Mouse (Mus musculus): Measurements from ENCODE around the gene Gm12184. TPM values are rescaled to one million over a fixed set of nuclear protein-coding genes. Genes with fewer than 3 reads are reported as not detected.
A peak's percentile ranks its signal among the peaks of the same experiment; 100 is the strongest.

Gene Gm12184
- polyA plus RNA-seq, 1 experiment from 2014 or later: 4.5 TPM

DNA sequence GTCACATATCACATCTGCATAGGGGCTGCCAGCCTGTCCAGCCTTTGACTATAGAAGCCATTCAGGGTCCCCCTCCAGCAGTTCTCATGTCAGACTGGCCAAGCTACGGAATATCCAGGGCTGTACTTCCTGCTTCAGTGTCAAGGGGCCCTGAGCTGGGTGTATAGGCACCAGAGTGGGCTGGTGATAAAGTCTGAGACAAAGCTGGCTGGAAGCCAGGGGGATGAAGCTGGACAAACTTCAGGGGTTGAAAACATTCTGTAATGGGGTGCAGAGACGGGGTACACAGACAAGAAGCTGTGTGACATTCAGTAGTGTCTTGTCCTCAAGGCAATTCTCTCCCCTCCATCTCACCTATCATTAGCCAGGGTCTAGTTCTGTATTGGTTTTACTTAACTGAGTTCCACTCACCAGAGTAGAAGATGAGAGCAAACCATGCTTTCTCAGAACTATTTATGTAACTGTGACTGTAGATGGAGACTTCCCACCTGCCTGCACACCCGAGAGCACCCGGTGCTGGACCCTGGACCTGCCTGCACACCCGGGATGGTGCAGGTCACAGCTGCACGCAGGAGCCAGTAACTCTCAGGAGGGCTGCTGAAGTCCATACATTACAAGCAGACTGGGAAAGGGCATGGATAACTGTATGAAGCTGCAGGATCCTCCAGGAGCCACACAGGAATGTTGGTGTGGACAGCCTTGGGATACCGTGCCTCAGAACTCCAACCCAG lies 43.1 kb upstream of the Gm12184 start:
- Histone ChIP-seq H3K4me2 (ENCODE audit: low read length) (no peak overlapping the region), H3K4me1 (ENCODE audit: control insufficient read depth, insufficient read depth, low read length) (no peaks in the 10 kb centered on the region), H3K9ac (replicated peaks; ENCODE audit: low read length) (no peak overlapping the region), H3K27ac (replicated peaks; ENCODE audit: low read depth, low read length) (no peak overlapping the region), H3K36me3 (ENCODE audit: control insufficient read depth, insufficient read depth, low read length) (no peaks in the 10 kb centered on the region), H3K4me3 (replicated peaks; ENCODE audit: low read depth, low read length) (no peak overlapping the region), H3K9me3 (ENCODE audit: control insufficient read depth, low read length) (no peaks in the 10 kb centered on the region), H3K27me3 (ENCODE audit: control insufficient read depth, insufficient read depth, low read length) (no peaks in the 10 kb centered on the region)
- WGBS: 79% methylated on average over 7 of the region's 7 CpGs
- ATAC-seq (ENCODE audit: low FRiP score, low TSS enrichment) (no peak), DNase-seq (no peak)

- no peaks in the 10 kb centered on the region for H3K9me3 ChIP-seq (ENCODE audit: control insufficient read depth, low read length)
- no peaks in the 10 kb centered on the region for H3K36me3 ChIP-seq (ENCODE audit: control insufficient read depth, insufficient read depth, low read length)
- no peak overlapping the region for H3K27ac ChIP-seq (replicated peaks; ENCODE audit: low read depth, low read length)
- no peak overlapping the region for H3K9ac ChIP-seq (replicated peaks; ENCODE audit: low read length)
- no peaks in the 10 kb centered on the region for H3K27me3 ChIP-seq (ENCODE audit: control insufficient read depth, insufficient read depth, low read length)
- 95% methylated on average over 9 of the region's 9 CpGs for WGBS
- H3K4me2 ChIP-seq (ENCODE audit: low read length): no peak overlapping the region
- no peaks in the 10 kb centered on the region for H3K4me1 ChIP-seq (ENCODE audit: control insufficient read depth, insufficient read depth, low read length)
- no peak for DNase-seq
- ATAC-seq (ENCODE audit: low FRiP score, low TSS enrichment): no peak
- no peak overlapping the region for H3K4me3 ChIP-seq (replicated peaks; ENCODE audit: low read depth, low read length)
Observed at GRCm38 (mm10) chr11:48866481-48866880, 40.0 kb upstream of the Gm12184 start.

GRCm38 (mm10) chr11:48863808-48864207 lies 37.4 kb upstream of the Gm12184 start:
- no peak for DNase-seq
- no peak overlapping the region for H3K4me2 ChIP-seq (ENCODE audit: low read length)
- no peak for ATAC-seq (ENCODE audit: low FRiP score, low TSS enrichment)
- no peak overlapping the region for H3K9ac ChIP-seq (replicated peaks; ENCODE audit: low read length)
- H3K4me1 ChIP-seq (ENCODE audit: control insufficient read depth, insufficient read depth, low read length): 0 out of 2 replicates have a peak, but pooled peaks cover under 1% of the 10 kb centered on the region
- H3K4me3 ChIP-seq (replicated peaks; ENCODE audit: low read depth, low read length): no peak overlapping the region
- H3K36me3 ChIP-seq (ENCODE audit: control insufficient read depth, insufficient read depth, low read length): no peaks in the 10 kb centered on the region
- H3K9me3 ChIP-seq (ENCODE audit: control insufficient read depth, low read length): no peaks in the 10 kb centered on the region
- no peak overlapping the region for H3K27ac ChIP-seq (replicated peaks; ENCODE audit: low read depth, low read length)
- WGBS: 86% methylated on average over 3 of the region's 3 CpGs
- peaks cover 5% of the 10 kb centered on the region for H3K27me3 ChIP-seq (ENCODE audit: control insufficient read depth, insufficient read depth, low read length)

GRCm38 (mm10) chr11:48862784-48863319 lies 36.4 kb upstream of the Gm12184 start:
- no peak overlapping the region for H3K4me2 ChIP-seq (ENCODE audit: low read length)
- WGBS: 76% methylated on average over 1 of the region's 1 CpGs
- ATAC-seq (ENCODE audit: low FRiP score, low TSS enrichment): no peak
- no peak overlapping the region for H3K9ac ChIP-seq (replicated peaks; ENCODE audit: low read length)
- H3K4me1 ChIP-seq (ENCODE audit: control insufficient read depth, insufficient read depth, low read length): 0 out of 2 replicates have a peak, but pooled peaks cover 10% of the 10 kb centered on the region
- H3K27ac ChIP-seq (replicated peaks; ENCODE audit: low read depth, low read length): no peak overlapping the region
- no peak overlapping the region for H3K4me3 ChIP-seq (replicated peaks; ENCODE audit: low read depth, low read length)
- peaks cover 5% of the 10 kb centered on the region for H3K27me3 ChIP-seq (ENCODE audit: control insufficient read depth, insufficient read depth, low read length)
- no peaks in the 10 kb centered on the region for H3K36me3 ChIP-seq (ENCODE audit: control insufficient read depth, insufficient read depth, low read length)
- no peaks in the 10 kb centered on the region for H3K9me3 ChIP-seq (ENCODE audit: control insufficient read depth, low read length)
- DNase-seq: no peak

GRCm38 (mm10) chr11:48859014-48859413 lies 32.6 kb upstream of the Gm12184 start:
- peaks cover 22% of the 10 kb centered on the region; the same call in 1 of the 2 replicates for H3K4me1 ChIP-seq (ENCODE audit: control insufficient read depth, insufficient read depth, low read length)
- ATAC-seq (ENCODE audit: low FRiP score, low TSS enrichment): no peak
- WGBS: under 1% methylated on average over 6 of the region's 6 CpGs
- no peaks in the 10 kb centered on the region for H3K9me3 ChIP-seq (ENCODE audit: control insufficient read depth, low read length)
- peaks cover 5% of the 10 kb centered on the region for H3K27me3 ChIP-seq (ENCODE audit: control insufficient read depth, insufficient read depth, low read length)
- no peaks in the 10 kb centered on the region for H3K36me3 ChIP-seq (ENCODE audit: control insufficient read depth, insufficient read depth, low read length)
- peak overlapping the region; percentile 54; the same call in 1 of the 2 replicates for H3K4me3 ChIP-seq (replicated peaks; ENCODE audit: low read depth, low read length)
- no peak overlapping the region for H3K9ac ChIP-seq (replicated peaks; ENCODE audit: low read length)
- peak; percentile 93 for DNase-seq
- H3K4me2 ChIP-seq (ENCODE audit: low read length): peak overlapping the region; percentile 63
- no peak overlapping the region for H3K27ac ChIP-seq (replicated peaks; ENCODE audit: low read depth, low read length)

GRCm38 (mm10) chr11:48853474-48854180 lies 27.2 kb upstream of the Gm12184 start:
- WGBS: under 1% methylated on average over 31 of the region's 31 CpGs
- DNase-seq (peak; percentile 90), ATAC-seq (ENCODE audit: low FRiP score, low TSS enrichment) (peak; percentile 76)
- Histone ChIP-seq H3K4me2 (ENCODE audit: low read length) (peak overlapping the region; percentile 63), H3K4me1 (ENCODE audit: control insufficient read depth, insufficient read depth, low read length) (peaks cover 29% of the 10 kb centered on the region), H3K4me3 (replicated peaks; ENCODE audit: low read depth, low read length) (peak overlapping the region; percentile 54), H3K9ac (replicated peaks; ENCODE audit: low read length) (peak overlapping the region; percentile 52), H3K27ac (replicated peaks; ENCODE audit: low read depth, low read length) (no peak overlapping the region), H3K36me3 (ENCODE audit: control insufficient read depth, insufficient read depth, low read length) (no peaks in the 10 kb centered on the region), H3K27me3 (ENCODE audit: control insufficient read depth, insufficient read depth, low read length) (no peaks in the 10 kb centered on the region), H3K9me3 (ENCODE audit: control insufficient read depth, low read length) (no peaks in the 10 kb centered on the region)

- H3K36me3 ChIP-seq (ENCODE audit: control insufficient read depth, insufficient read depth, low read length): no peaks in the 10 kb centered on the region
- peak overlapping the region; percentile 54 for H3K4me3 ChIP-seq (replicated peaks; ENCODE audit: low read depth, low read length)
- WGBS: 8% methylated on average over 23 of the region's 23 CpGs
- DNase-seq (no peak), ATAC-seq (ENCODE audit: low FRiP score, low TSS enrichment) (peak; percentile 41)
- H3K27ac ChIP-seq (replicated peaks; ENCODE audit: low read depth, low read length): no peak overlapping the region
- H3K4me1 ChIP-seq (ENCODE audit: control insufficient read depth, insufficient read depth, low read length): peaks cover 22% of the 10 kb centered on the region
- peak overlapping the region; percentile 52 for H3K9ac ChIP-seq (replicated peaks; ENCODE audit: low read length)
- H3K4me2 ChIP-seq (ENCODE audit: low read length): peak overlapping the region; percentile 63
- H3K27me3 ChIP-seq (ENCODE audit: control insufficient read depth, insufficient read depth, low read length): no peaks in the 10 kb centered on the region
- no peaks in the 10 kb centered on the region for H3K9me3 ChIP-seq (ENCODE audit: control insufficient read depth, low read length)
Observed at GRCm38 (mm10) chr11:48852624-48853473, 26.4 kb upstream of the Gm12184 start.

- Histone ChIP-seq H3K9ac (replicated peaks; ENCODE audit: low read length) (no peak overlapping the region), H3K4me1 (ENCODE audit: control insufficient read depth, insufficient read depth, low read length) (peaks cover 22% of the 10 kb centered on the region), H3K36me3 (ENCODE audit: control insufficient read depth, insufficient read depth, low read length) (no peaks in the 10 kb centered on the region), H3K27ac (replicated peaks; ENCODE audit: low read depth, low read length) (no peak overlapping the region), H3K4me2 (ENCODE audit: low read length) (peak overlapping the region; percentile 63), H3K4me3 (replicated peaks; ENCODE audit: low read depth, low read length) (no peak overlapping the region; the same call in 1 of the 2 replicates), H3K27me3 (ENCODE audit: control insufficient read depth, insufficient read depth, low read length) (no peaks in the 10 kb centered on the region), H3K9me3 (ENCODE audit: control insufficient read depth, low read length) (no peaks in the 10 kb centered on the region)
- ATAC-seq (ENCODE audit: low FRiP score, low TSS enrichment) (no peak), DNase-seq (no peak)
- 81% methylated on average over 4 of the region's 4 CpGs for WGBS
Observed at GRCm38 (mm10) chr11:48852190-48852589, 25.7 kb upstream of the Gm12184 start.
